Mouse (Mus musculus) forebrain, embryonic 12.5 days (tissue): ENCODE measurements around the gene Rps2. TPM values are rescaled to one million over a fixed set of nuclear protein-coding genes. Genes with fewer than 3 reads are reported as not detected.
A peak's percentile ranks its signal among the peaks of the same experiment; 100 is the strongest.
"Not testable (repeated sequence)": the region's sequence is repeated elsewhere in the genome, so short reads cannot be mapped to it uniquely, and the experiment has no call there.

Source experiments
- ATAC-seq: fragments of 200-750 bp; cut with Nextera tagmentation; 2 replicates; pipeline ENCODE4 v1.8.0; 2017; ENCODE audit warnings: moderate TSS enrichment; ENCODE audit not compliant: low FRiP score
- H3K27ac ChIP-seq: fragments of 300-500 bp; sonication (generic); 2 replicates; pipeline ENCODE4 v1.5.1; 2016; ENCODE audit warnings: mild to moderate bottlenecking
- H3K27me3 ChIP-seq: fragments of 300-500 bp; sonication (generic); 2 replicates; pipeline ENCODE4 v1.6.1; 2016; ENCODE audit warnings: mild to moderate bottlenecking
- H3K36me3 ChIP-seq: fragments of 300-500 bp; sonication (generic); replicated peaks from 2 replicates; pipeline ENCODE4 v1.6.1; 2016; ENCODE audit warnings: mild to moderate bottlenecking
- H3K4me1 ChIP-seq: fragments of 300-500 bp; sonication (generic); 2 replicates; pipeline ENCODE4 v1.6.1; 2016
- H3K4me2 ChIP-seq: fragments of 300-500 bp; sonication (generic); 2 replicates; pipeline ENCODE4 v1.6.1; 2016; ENCODE audit warnings: mild to moderate bottlenecking, moderate library complexity
- H3K4me3 ChIP-seq: fragments of 300-500 bp; sonication (generic); replicated peaks from 2 replicates; pipeline ENCODE4 v1.5.1; 2016; ENCODE audit warnings: mild to moderate bottlenecking
- H3K9ac ChIP-seq: fragments of 300-500 bp; sonication (generic); 2 replicates; pipeline ENCODE4 v1.6.1; 2016; ENCODE audit warnings: mild to moderate bottlenecking
- H3K9me3 ChIP-seq: fragments of 300-500 bp; sonication (generic); 2 replicates; pipeline ENCODE4 v1.6.1; 2016
- WGBS: fragments of 180-500 bp; shearing (Covaris S2); methylation state at CpG from one replicate; pipeline ENCODE4 v1.1.7; 2016; 5-methylcytosine and 5-hydroxymethylcytosine counted together
- polyA plus RNA-seq: library from polyadenylated mRNA; unstranded; fragments of >200 nt; fragmentation: Nextera tagmentation; extraction: Ambion mirVana; gene quantifications from 2 replicates; pipeline ENCODE4 v1.2.1, GENCODE M21; 2016

Rps2 gene
- polyA plus RNA-seq, 1 experiment from 2014 or later = 1,025 TPM

GRCm38 (mm10) chr17:24707801-24708425 lies 10.0 kb upstream of the Rps2 start:
- peak; percentile 66 for ATAC-seq
- peaks cover 17% of the 10 kb centered on the region for H3K4me1 ChIP-seq
- H3K36me3 ChIP-seq = peaks cover 25% of the 10 kb centered on the region
- H3K4me2 ChIP-seq = peak overlapping the region; percentile 87
- no peaks in the 10 kb centered on the region for H3K9me3 ChIP-seq
- WGBS = 5% methylated on average over 24 of the region's 24 CpGs
- H3K27me3 ChIP-seq = no peaks in the 10 kb centered on the region
- peak overlapping the region; percentile 82 for H3K27ac ChIP-seq
- peak overlapping the region; percentile 75 for H3K9ac ChIP-seq
- H3K4me3 ChIP-seq = peak overlapping the region; percentile 81

- Histone ChIP-seq H3K4me1 (peaks cover 17% of the 10 kb centered on the region), H3K9ac (no peak overlapping the region), H3K4me3 (no peak overlapping the region), H3K4me2 (no peak overlapping the region; the same call in 1 of the 2 replicates), H3K27ac (no peak overlapping the region), H3K27me3 (no peaks in the 10 kb centered on the region), H3K36me3 (peaks cover 19% of the 10 kb centered on the region), H3K9me3 (no peaks in the 10 kb centered on the region)
- WGBS = 33% methylated on average over 2 of the region's 2 CpGs
- no peak for ATAC-seq
These were observed 9.3 kb upstream of the Rps2 start for GRCm38 (mm10) chr17:24708646-24709045.

GRCm38 (mm10) chr17:24715556-24715955 lies 2.4 kb upstream of the Rps2 start:
- H3K36me3 ChIP-seq = peaks cover 22% of the 10 kb centered on the region
- H3K4me1 ChIP-seq = peaks cover 13% of the 10 kb centered on the region
- WGBS = 43% methylated on average over 6 of the region's 6 CpGs
- H3K27me3 ChIP-seq = no peaks in the 10 kb centered on the region
- ATAC-seq = no peak
- H3K9ac ChIP-seq = no peak overlapping the region
- no peaks in the 10 kb centered on the region for H3K9me3 ChIP-seq
- H3K27ac ChIP-seq = no peak overlapping the region
- no peak overlapping the region for H3K4me2 ChIP-seq
- no peak overlapping the region for H3K4me3 ChIP-seq

GRCm38 (mm10) chr17:24716166-24716682 lies 1.7 kb upstream of the Rps2 start:
- Histone ChIP-seq H3K4me1 (peaks cover 17% of the 10 kb centered on the region), H3K9ac (no peak overlapping the region), H3K27ac (no peak overlapping the region), H3K4me2 (no peak overlapping the region), H3K27me3 (no peaks in the 10 kb centered on the region), H3K36me3 (peaks cover 24% of the 10 kb centered on the region), H3K4me3 (no peak overlapping the region), H3K9me3 (no peaks in the 10 kb centered on the region)
- 98% methylated on average over 15 of the region's 15 CpGs for WGBS
- ATAC-seq = no peak

GRCm38 (mm10) chr17:24718938-24719337 lies 1.0 kb downstream of the Rps2 start:
- 72% methylated on average over 5 of the region's 5 CpGs for WGBS
- Histone ChIP-seq H3K4me3 (peak overlapping the region; percentile 87), H3K4me1 (peaks cover 43% of the 10 kb centered on the region)

GRCm38 (mm10) chr17:24719494-24720222 lies 1.7 kb downstream of the Rps2 start:
- H3K36me3 ChIP-seq = peaks cover 38% of the 10 kb centered on the region
- WGBS = under 1% methylated on average over 61 of the region's 61 CpGs

More at GRCm38 (mm10) chr17:24718938-24719337, 1.0 kb downstream of the Rps2 start:
- not testable (repeated sequence) for H3K27me3 ChIP-seq, H3K27ac ChIP-seq, ATAC-seq, H3K9me3 ChIP-seq
- Histone ChIP-seq H3K36me3 (peaks cover 38% of the 10 kb centered on the region), H3K4me2 (peak overlapping the region; percentile 70), H3K9ac (peak overlapping the region; percentile 89)

GRCm38 (mm10) chr17:24720616-24721015 lies 2.7 kb downstream of the Rps2 start:
- Histone ChIP-seq H3K36me3 (peaks cover 37% of the 10 kb centered on the region), H3K4me3 (peak overlapping the region; percentile 87), H3K9ac (peak overlapping the region; percentile 89), H3K4me1 (peaks cover 46% of the 10 kb centered on the region), H3K4me2 (peak overlapping the region; percentile 84)
- not testable (repeated sequence) for ATAC-seq, H3K27ac ChIP-seq, H3K9me3 ChIP-seq, H3K27me3 ChIP-seq
- 0% methylated on average over 11 of the region's 11 CpGs for WGBS

More at GRCm38 (mm10) chr17:24719494-24720222, 1.7 kb downstream of the Rps2 start:
- peaks cover 46% of the 10 kb centered on the region for H3K4me1 ChIP-seq
- H3K27me3 ChIP-seq = no peaks in the 10 kb centered on the region
- peak overlapping the region; percentile 84 for H3K4me2 ChIP-seq
- H3K27ac ChIP-seq = peak overlapping the region; percentile 90
- H3K9me3 ChIP-seq = no peaks in the 10 kb centered on the region
- H3K9ac ChIP-seq = peak overlapping the region; percentile 89
- H3K4me3 ChIP-seq = peak overlapping the region; percentile 87
- peak; percentile 98 for ATAC-seq

- Histone ChIP-seq H3K4me1 (peaks cover 46% of the 10 kb centered on the region), H3K36me3 (peaks cover 28% of the 10 kb centered on the region)
These were observed 3.6 kb downstream of the Rps2 start for GRCm38 (mm10) chr17:24721383-24721955.

GRCm38 (mm10) chr17:24722220-24722924 lies 4.5 kb downstream of the Rps2 start:
- peak overlapping the region; percentile 8; the same call in 1 of the 2 replicates for H3K4me3 ChIP-seq
- H3K9me3 ChIP-seq = no peaks in the 10 kb centered on the region
- peak overlapping the region; percentile 12; the same call in 1 of the 2 replicates for H3K9ac ChIP-seq
- H3K36me3 ChIP-seq = peaks cover 27% of the 10 kb centered on the region
- no peak overlapping the region for H3K27ac ChIP-seq
- ATAC-seq = no peak
- WGBS = 34% methylated on average over 13 of the region's 13 CpGs
- H3K4me1 ChIP-seq = peaks cover 46% of the 10 kb centered on the region
- peak overlapping the region; percentile 17; the same call in 1 of the 2 replicates for H3K4me2 ChIP-seq
- H3K27me3 ChIP-seq = peaks cover 1% of the 10 kb centered on the region; the same call in 1 of the 2 replicates

More at GRCm38 (mm10) chr17:24721383-24721955, 3.6 kb downstream of the Rps2 start:
- not testable (repeated sequence) for H3K9me3 ChIP-seq, ATAC-seq, H3K27me3 ChIP-seq, H3K27ac ChIP-seq
- Histone ChIP-seq H3K4me2 (peak overlapping the region; percentile 84), H3K9ac (peak overlapping the region; percentile 56), H3K4me3 (peak overlapping the region; percentile 87)
- WGBS = 65% methylated on average over 7 of the region's 7 CpGs

GRCm38 (mm10) chr17:24723122-24723880 lies 5.4 kb downstream of the Rps2 start:
- H3K4me2 ChIP-seq = peak overlapping the region; percentile 74
- peaks cover 44% of the 10 kb centered on the region for H3K4me1 ChIP-seq
- H3K9ac ChIP-seq = peak overlapping the region; percentile 87
- H3K36me3 ChIP-seq = peaks cover 17% of the 10 kb centered on the region
- peak overlapping the region; percentile 72; the same call in 1 of the 2 replicates for H3K27ac ChIP-seq
- H3K27me3 ChIP-seq = peaks cover 6% of the 10 kb centered on the region; the same call in 1 of the 2 replicates
- H3K4me3 ChIP-seq = peak overlapping the region; percentile 73
- 3% methylated on average over 12 of the region's 12 CpGs for WGBS
- no peaks in the 10 kb centered on the region for H3K9me3 ChIP-seq
- ATAC-seq = no peak

- WGBS = under 1% methylated on average over 15 of the region's 15 CpGs
- Histone ChIP-seq H3K9me3 (no peaks in the 10 kb centered on the region), H3K4me2 (peak overlapping the region; percentile 74), H3K27me3 (peaks cover 6% of the 10 kb centered on the region; the same call in 1 of the 2 replicates), H3K36me3 (peaks cover 16% of the 10 kb centered on the region), H3K4me3 (peak overlapping the region; percentile 73), H3K9ac (peak overlapping the region; percentile 87), H3K27ac (peak overlapping the region; percentile 72), H3K4me1 (peaks cover 39% of the 10 kb centered on the region)
- no peak for ATAC-seq
These were observed 5.9 kb downstream of the Rps2 start for GRCm38 (mm10) chr17:24723881-24724180.
